Mouse (Mus musculus): ENCODE data around the gene Gm4836. TPM values are rescaled to one million over a fixed set of nuclear protein-coding genes. Genes with fewer than 3 reads are reported as not detected.
"Not testable (repeated sequence)": the region's sequence is repeated elsewhere in the genome, so short reads cannot be mapped to it uniquely, and the experiment has no call there.

Gene Gm4836
- total RNA-seq (2021): not detected
- long read RNA-seq, experiment 1: 0 reads
- long read RNA-seq, experiment 2: 0 reads

DNA sequence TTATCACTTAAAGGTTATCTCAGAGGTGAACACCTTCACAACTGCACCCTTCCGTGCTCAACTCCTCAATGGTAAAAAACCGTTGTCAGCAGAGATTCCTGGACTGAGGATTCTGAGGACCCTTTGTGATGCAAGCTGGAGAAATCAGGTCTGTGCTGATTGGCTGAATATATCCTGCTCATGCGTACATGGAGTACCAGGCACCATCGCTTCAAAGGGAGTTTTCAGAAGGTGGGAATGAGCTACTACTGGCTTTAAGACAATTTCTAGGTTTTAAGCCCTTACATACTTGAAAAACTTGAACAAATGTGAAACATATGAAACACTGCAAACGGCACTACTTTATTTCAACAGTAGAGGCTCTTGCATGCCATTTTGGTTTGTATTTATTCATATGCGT lies at the start of gene Gm4836:
Gene Gm4836, minus strand, starts transcription at position 101 of the 400 bp plus-strand sequence.
- DNase-seq (ENCODE audit: low spot score in 2 of 2): not testable (repeated sequence)
